13 mouse cellular contexts compared by ENCODE assay signal in the genomic region with DNA sequence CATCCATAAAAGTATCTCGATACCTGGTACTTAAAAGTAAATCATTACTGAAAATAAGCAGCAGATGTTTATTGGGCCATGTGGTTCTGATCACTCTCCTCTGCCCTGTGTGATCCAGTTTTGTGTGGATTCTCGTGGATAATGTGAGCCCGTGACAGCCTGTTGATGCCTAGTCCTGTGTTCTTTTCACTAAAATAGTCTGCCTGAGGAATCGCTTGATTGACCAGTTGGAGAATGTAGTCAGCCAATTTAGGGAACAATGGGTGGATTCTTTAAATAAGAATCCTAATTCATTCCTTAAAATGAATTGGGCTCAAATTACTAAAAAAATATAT.
"Had no signal": no experiment of that assay in that cellular context is flagged by ENCODE, and none has a peak within 500 bp of the region (broad histone marks: within the 10 kb centered on the region; RNA-seq: fewer than 3 reads in every experiment).

No protein-coding gene starts in this region.

- H3K36me3 ChIP-seq: neural tube, embryonic 12.5 days had no signal

- H3K9me3 ChIP-seq: neural tube, embryonic 12.5 days had no signal

- H3K9ac ChIP-seq: lung, embryonic 14.5 days; neural tube, embryonic 12.5 days had no signal

- H3K4me2 ChIP-seq: lung, embryonic 14.5 days; midbrain, embryonic 11.5 days; neural tube, embryonic 12.5 days had no signal

- H3K27ac ChIP-seq: neural tube, embryonic 12.5 days had no signal

- H3K4me1 ChIP-seq: neural tube, embryonic 12.5 days had no signal

- H3K27me3 ChIP-seq: neural tube, embryonic 12.5 days had no signal

- H3K4me3 ChIP-seq: neural tube, embryonic 12.5 days had no signal

- DNase-seq: lung, adult 18-20 months; lung, embryonic 14.5 days; lung, postnatal 10 days; lung, postnatal 4 days; midbrain, embryonic 14.5 days; right cerebral cortex, postnatal 25 days; right cerebral cortex, postnatal 4 days; spleen, adult 18-20 months; thymus, adult 18-20 months; thymus, postnatal 14 days; thymus, postnatal 36 days had no signal
